Mouse (Mus musculus) heart, postnatal 0 days (tissue): ENCODE results near the gene Ube2r2.

Experiments used
- CTCF ChIP-seq: IDR thresholded peaks from 2 replicates; pipeline ENCODE4 v1.5.1; 2016; ENCODE audit warnings: antibody characterized with exemption, control low read depth, low read depth
- EP300 ChIP-seq: IDR thresholded peaks from 2 replicates; pipeline ENCODE4 v1.6.1; 2016; ENCODE audit warnings: antibody characterized with exemption, low read depth

GRCm38 (mm10) chr4:41226351-41226750, 90.8 kb downstream of the Ube2r2 start:
- TF ChIP-seq CTCF (peak; percentile 57), EP300 (no peak)
